Mouse (Mus musculus): ENCODE measurements at regions not wholly inside any gene's neighbourhood (a gene's known extent, or its start where the extent isn't known, plus 50 kb on each side); places are given as distances from the start of the nearest gene placed in this dataset.

DNA sequence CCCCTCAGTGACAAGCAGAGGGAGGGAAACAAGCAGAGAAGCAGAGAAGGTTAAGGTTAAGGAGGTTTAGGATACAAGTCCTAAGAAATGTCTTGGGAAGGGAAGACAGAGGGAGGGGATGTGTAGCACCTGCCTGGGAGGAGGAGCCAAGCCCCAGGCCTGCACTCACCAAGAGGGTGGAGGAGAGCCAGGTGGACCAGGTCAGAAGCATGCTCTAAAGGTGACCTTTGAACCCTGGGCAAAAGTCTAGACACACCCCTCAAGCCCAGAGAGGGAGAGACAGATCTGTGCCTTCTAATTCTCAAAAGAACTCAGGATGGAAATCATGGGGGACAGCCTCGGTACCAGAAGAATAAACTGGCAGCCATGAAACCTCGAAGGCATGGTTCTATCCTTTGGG, 54.4 kb upstream of the Calm2 start:
- Histone ChIP-seq H3K4me3 (no peak overlapping the region), H3K4me2 (no peak overlapping the region), H3K9me3 (no peaks in the 10 kb centered on the region), H3K9ac (no peak overlapping the region), H3K27me3 (0 out of 2 replicates have a peak, but pooled peaks cover 6% of the 10 kb centered on the region), H3K36me3 (no peaks in the 10 kb centered on the region), H3K27ac (0 out of 2 replicates have a peak overlapping the region, but pooled peaks have one; percentile 81), H3K4me1 (peaks cover 24% of the 10 kb centered on the region)
- no peak for ATAC-seq (ENCODE audit: insufficient number of reproducible peaks, low FRiP score, low TSS enrichment, low read depth)
- 24% methylated on average over 2 of the region's 2 CpGs for WGBS

DNA sequence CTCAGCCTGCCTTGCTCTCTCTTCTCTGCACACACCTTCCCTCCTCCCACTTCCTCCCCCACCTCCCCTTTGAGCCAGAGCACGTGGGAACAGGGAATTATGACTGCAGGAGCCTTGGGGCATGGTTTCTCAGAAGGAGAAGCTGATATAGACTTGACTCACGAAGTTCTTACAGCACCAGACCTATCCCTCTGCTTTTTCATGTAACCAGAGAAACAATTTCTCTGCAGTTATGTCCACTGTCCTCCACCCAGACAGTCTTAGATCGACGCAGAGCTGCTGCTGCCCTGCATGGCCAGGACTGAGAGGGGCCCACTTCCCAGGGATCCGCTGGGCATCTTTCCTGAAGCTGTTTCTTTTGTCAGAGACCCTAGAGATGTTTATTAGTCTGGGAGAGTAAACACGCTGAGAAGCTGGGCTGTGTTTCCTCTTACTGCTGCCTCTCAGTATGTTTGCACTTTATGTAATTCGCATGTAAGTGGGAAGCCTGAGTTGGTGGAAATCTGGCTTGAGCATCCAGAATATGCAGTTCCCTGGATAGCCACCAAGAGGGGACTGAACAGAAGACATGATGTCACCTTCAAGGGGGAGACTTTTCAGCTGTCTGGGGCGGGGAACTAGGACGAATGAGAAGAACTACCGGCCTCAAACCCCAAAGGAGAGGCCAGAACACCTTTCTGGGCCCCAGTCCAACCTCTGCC, 55.1 kb upstream of the Calm2 start:
- no peaks in the 10 kb centered on the region for H3K9me3 ChIP-seq
- ATAC-seq (ENCODE audit: insufficient number of reproducible peaks, low FRiP score, low TSS enrichment, low read depth): no peak
- no peak overlapping the region for H3K4me3 ChIP-seq
- H3K9ac ChIP-seq: no peak overlapping the region
- H3K27ac ChIP-seq: peak overlapping the region; percentile 81
- H3K36me3 ChIP-seq: no peaks in the 10 kb centered on the region
- peak overlapping the region; percentile 5; the same call in 1 of the 2 replicates for H3K4me2 ChIP-seq
- H3K4me1 ChIP-seq: peaks cover 24% of the 10 kb centered on the region
- WGBS: 14% methylated on average over 10 of the region's 10 CpGs
- H3K27me3 ChIP-seq: 0 out of 2 replicates have a peak, but pooled peaks cover 6% of the 10 kb centered on the region

DNA sequence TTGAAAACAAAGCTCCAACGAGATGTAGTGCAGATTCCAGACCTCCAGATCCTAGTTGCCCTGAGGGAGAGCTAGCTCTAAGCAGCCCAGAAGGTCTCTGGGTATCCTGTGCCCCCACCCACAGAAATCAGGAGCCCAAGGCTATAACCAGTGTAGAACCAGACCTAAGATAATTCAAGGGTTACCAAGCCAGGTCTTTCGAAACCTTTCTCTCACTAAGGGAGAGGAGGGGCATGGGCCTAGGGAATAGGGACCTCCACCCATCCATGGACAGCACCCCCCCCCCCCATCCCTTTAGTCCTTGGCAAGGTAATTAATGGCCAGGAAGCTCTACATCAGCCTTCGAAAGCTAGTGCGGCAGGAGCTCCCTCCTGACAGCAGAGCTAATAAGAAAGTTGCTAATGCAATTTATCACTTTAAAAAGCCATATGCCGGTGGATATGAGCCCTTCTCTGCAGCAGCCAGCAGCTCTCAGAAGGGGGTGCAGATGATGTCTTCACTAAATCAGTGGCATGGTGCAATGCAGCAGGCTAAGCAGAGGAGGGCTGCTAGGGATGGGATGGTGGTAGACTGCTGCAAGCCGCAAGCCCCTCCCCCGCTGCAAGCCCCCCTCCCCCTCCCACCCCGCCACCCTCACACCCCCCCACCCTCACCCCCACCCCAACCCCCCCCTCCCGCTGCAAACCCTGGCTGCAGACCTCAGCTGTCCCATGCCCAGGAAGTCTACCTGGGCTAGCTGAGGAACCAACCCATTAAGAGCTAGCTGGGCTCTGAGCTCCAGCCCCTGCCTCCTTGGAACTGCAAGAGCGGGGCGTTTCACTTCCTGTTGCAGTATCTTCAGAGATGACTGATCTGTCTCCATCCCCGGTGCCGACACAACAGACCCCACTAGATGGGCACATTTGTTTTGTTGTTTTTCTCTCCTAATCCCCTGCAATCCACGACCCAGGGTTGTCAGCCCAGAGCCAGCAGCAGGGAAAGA, 55.9 kb upstream of the Calm2 start:
- Histone ChIP-seq H3K4me1 (peaks cover 24% of the 10 kb centered on the region), H3K27me3 (0 out of 2 replicates have a peak, but pooled peaks cover 6% of the 10 kb centered on the region), H3K27ac (peak overlapping the region; percentile 81), H3K36me3 (no peaks in the 10 kb centered on the region), H3K9ac (no peak overlapping the region), H3K4me3 (no peak overlapping the region), H3K4me2 (peak overlapping the region; percentile 5; the same call in 1 of the 2 replicates), H3K9me3 (no peaks in the 10 kb centered on the region)
- no peak for ATAC-seq (ENCODE audit: insufficient number of reproducible peaks, low FRiP score, low TSS enrichment, low read depth)
- WGBS: 14% methylated on average over 12 of the region's 14 CpGs

DNA sequence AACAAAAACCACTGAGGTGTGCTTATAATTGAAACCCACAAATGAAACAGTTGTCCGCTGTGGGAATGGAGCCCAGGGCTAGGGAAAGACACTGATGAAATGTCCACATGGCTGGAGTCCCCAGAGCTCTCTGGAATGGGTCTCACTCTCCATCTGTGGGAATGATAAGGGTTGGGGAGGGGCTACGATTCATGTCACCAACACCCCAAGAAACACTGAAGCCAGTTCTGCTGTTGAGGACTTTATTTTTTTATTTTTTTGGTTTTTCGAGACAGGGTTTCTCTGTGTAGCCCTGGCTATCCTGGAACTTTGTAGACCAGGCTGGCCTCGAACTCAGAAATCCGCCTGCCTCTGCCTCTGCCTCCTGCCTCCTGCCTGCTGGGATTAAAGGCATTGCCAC, 56.8 kb upstream of the Calm2 start:
- no peak overlapping the region for H3K27ac ChIP-seq
- H3K27me3 ChIP-seq: 0 out of 2 replicates have a peak, but pooled peaks cover 6% of the 10 kb centered on the region
- no peaks in the 10 kb centered on the region for H3K36me3 ChIP-seq
- ATAC-seq (ENCODE audit: insufficient number of reproducible peaks, low FRiP score, low TSS enrichment, low read depth): no peak
- 82% methylated on average over 5 of the region's 5 CpGs for WGBS
- no peak overlapping the region for H3K4me3 ChIP-seq
- no peaks in the 10 kb centered on the region for H3K9me3 ChIP-seq
- no peak overlapping the region for H3K4me2 ChIP-seq
- peaks cover 24% of the 10 kb centered on the region for H3K4me1 ChIP-seq
- H3K9ac ChIP-seq: no peak overlapping the region

DNA sequence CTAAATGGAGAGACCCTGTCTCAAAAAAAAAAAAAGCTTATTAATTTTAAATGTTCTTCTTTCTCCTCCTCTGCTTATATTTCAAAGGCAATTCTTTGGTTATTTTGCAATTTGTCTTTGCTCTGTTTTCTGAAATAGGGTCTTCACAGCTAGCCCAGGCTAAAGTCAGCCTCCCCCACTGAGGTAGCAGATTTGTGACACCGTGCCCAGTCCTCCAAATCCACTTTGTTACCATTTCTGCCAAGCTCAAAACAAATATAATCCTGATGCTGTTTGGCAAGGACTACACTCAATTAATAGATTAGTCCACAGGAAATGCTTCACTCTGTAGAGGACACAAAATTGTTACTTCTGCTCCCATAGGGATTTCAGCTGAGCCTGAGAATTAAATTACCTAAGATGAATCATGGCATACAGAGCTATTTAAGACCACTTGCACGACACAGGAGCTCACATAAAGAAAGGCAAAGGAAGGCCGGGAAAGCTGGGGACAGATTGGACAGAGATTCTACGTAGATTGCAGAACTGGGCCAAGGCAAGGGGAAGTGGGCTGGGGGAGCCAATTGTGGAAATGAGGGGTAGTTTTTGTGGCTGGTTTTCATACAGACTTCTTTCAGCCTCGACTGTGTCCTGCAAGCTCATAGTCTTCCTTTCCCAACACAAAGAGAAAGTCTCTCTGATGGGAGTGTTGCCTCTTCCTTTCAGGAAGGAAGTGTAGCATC, 58.4 kb upstream of the Calm2 start:
- H3K4me3 ChIP-seq: no peak overlapping the region
- no peak for ATAC-seq (ENCODE audit: insufficient number of reproducible peaks, low FRiP score, low TSS enrichment, low read depth)
- H3K9me3 ChIP-seq: no peaks in the 10 kb centered on the region
- H3K27me3 ChIP-seq: 0 out of 2 replicates have a peak, but pooled peaks cover 3% of the 10 kb centered on the region
- no peak overlapping the region for H3K4me2 ChIP-seq
- peaks cover 24% of the 10 kb centered on the region for H3K4me1 ChIP-seq
- WGBS: 63% methylated on average over 5 of the region's 5 CpGs
- H3K27ac ChIP-seq: no peak overlapping the region
- no peak overlapping the region for H3K9ac ChIP-seq
- H3K36me3 ChIP-seq: no peaks in the 10 kb centered on the region

DNA sequence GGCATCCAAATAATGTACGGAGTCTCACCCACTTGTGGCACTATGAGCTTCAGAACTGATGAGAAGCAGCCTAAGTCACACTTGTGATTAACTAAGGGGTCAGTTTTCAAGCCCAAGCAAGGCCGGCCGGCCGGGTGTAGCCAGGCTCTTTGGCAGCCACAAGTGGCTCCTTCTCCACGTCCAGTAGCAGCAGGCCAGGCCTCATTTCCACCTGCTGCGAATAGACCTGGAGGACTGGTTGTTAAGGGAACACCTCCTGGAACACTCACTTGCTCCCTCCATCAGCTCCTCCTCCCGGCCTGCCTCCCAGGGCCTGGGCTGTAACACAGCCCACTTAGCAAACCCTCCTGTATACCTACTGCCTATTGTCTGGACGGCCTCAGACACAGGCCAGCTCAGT, 61.1 kb upstream of the Calm2 start:
- 51% methylated on average over 8 of the region's 8 CpGs for WGBS
- H3K4me2 ChIP-seq: no peak overlapping the region
- no peak overlapping the region for H3K9ac ChIP-seq
- H3K4me3 ChIP-seq: no peak overlapping the region
- H3K36me3 ChIP-seq: no peaks in the 10 kb centered on the region
- no peak overlapping the region for H3K27ac ChIP-seq
- ATAC-seq (ENCODE audit: insufficient number of reproducible peaks, low FRiP score, low TSS enrichment, low read depth): no peak
- no peaks in the 10 kb centered on the region for H3K27me3 ChIP-seq
- no peaks in the 10 kb centered on the region for H3K9me3 ChIP-seq
- peaks cover 6% of the 10 kb centered on the region; the same call in 1 of the 2 replicates for H3K4me1 ChIP-seq

DNA sequence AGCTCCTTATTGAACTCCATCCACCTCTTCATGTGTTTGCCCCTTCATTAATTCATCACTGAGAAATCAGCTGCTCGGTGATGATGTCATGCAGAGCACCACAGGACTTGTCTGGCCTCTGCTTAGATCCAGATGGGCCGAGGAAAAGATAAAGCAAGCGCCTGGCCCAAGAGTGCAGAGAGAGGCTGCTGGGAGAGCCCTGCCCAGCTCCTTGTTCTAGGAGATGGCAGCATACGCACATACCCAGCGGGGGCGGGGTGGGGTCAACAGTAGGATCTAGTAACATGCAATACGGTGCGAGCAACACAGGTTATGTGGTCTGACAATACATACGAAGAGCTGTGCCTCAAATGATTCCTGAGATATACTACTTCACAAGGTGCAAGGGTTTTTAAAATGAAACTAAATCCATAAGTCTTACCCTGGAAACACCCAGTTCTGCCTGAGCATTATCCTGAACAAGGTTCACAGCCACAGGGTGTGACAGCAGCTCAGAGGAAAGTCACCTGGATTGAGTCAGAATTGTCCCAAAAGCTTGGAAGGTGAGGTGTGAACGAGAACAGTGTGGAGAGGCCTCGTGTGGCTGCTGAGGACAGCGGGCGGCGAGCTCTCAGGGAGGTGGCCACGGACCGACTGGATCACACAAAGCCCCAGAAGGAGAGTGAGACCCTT, 62.0 kb upstream of the Calm2 start:
- no peak for ATAC-seq (ENCODE audit: insufficient number of reproducible peaks, low FRiP score, low TSS enrichment, low read depth)
- H3K36me3 ChIP-seq: no peaks in the 10 kb centered on the region
- H3K9ac ChIP-seq: no peak overlapping the region
- no peak overlapping the region for H3K4me2 ChIP-seq
- H3K4me1 ChIP-seq: no peaks in the 10 kb centered on the region
- no peak overlapping the region for H3K4me3 ChIP-seq
- H3K9me3 ChIP-seq: no peaks in the 10 kb centered on the region
- H3K27ac ChIP-seq: no peak overlapping the region
- no peaks in the 10 kb centered on the region for H3K27me3 ChIP-seq
- 71% methylated on average over 16 of the region's 16 CpGs for WGBS

DNA sequence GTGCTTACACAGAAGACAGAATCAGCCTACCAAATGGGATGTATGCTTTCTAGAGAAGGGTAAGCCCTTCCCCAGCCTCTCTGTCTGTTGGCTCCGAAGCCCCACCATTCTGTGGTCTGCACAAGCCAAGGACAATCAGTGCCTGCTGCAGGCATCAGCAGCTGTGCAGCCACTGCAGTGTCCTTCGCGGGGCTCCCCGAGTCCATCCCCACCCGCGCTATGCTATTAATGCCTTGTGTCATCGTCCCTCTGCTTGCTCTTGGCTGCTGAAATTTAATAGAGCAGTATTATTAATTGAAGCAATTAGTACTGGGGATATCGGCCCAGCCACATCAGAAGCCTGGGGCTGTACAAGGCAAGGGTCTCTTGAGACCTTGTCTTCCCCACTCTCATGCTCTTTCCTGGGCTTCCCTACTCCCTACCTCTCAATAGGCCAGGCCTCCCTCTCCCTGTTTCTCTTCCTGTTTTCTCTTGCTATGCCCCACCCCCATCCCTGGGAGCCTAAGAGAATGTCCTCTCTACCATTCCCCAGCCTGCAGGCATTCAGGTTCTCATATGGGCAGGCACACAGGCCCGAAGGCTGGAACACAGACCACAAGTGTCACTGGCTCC, 65.4 kb upstream of the Calm2 start:
- no peaks in the 10 kb centered on the region for H3K27me3 ChIP-seq
- 60% methylated on average over 9 of the region's 9 CpGs for WGBS

DNA sequence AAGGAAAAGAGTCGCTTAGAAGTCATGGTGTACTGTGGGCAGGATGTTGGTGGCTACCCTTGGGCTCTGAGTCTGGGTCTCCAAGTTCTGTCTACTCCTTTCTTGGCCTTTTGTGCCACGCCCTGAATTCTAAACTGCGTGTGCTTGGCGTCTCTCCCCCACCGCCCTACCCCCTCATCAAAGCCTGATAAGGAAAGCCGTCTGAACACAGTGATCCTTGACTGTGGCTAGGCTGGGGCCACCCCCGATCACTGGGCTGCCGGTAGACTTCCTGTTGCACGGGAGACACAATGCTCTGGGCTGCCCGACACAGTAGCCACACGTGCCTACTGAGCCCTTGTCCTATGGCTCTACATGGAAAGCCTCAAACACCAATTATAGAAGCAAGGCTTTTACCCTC, 67.1 kb upstream of the Calm2 start:
- Histone ChIP-seq H3K27ac (no peak overlapping the region), H3K4me2 (no peak overlapping the region), H3K9ac (no peak overlapping the region), H3K4me3 (no peak overlapping the region), H3K9me3 (no peaks in the 10 kb centered on the region), H3K4me1 (no peaks in the 10 kb centered on the region), H3K36me3 (no peaks in the 10 kb centered on the region), H3K27me3 (no peaks in the 10 kb centered on the region)
- 44% methylated on average over 11 of the region's 11 CpGs for WGBS
- ATAC-seq (ENCODE audit: insufficient number of reproducible peaks, low FRiP score, low TSS enrichment, low read depth): no peak

More for the DNA sequence above, 65.4 kb upstream of the Calm2 start:
- ATAC-seq (ENCODE audit: insufficient number of reproducible peaks, low FRiP score, low TSS enrichment, low read depth): no peak
- Histone ChIP-seq H3K9me3 (no peaks in the 10 kb centered on the region), H3K9ac (no peak overlapping the region), H3K27ac (no peak overlapping the region), H3K4me3 (no peak overlapping the region), H3K4me1 (no peaks in the 10 kb centered on the region), H3K4me2 (no peak overlapping the region), H3K36me3 (no peaks in the 10 kb centered on the region)

DNA sequence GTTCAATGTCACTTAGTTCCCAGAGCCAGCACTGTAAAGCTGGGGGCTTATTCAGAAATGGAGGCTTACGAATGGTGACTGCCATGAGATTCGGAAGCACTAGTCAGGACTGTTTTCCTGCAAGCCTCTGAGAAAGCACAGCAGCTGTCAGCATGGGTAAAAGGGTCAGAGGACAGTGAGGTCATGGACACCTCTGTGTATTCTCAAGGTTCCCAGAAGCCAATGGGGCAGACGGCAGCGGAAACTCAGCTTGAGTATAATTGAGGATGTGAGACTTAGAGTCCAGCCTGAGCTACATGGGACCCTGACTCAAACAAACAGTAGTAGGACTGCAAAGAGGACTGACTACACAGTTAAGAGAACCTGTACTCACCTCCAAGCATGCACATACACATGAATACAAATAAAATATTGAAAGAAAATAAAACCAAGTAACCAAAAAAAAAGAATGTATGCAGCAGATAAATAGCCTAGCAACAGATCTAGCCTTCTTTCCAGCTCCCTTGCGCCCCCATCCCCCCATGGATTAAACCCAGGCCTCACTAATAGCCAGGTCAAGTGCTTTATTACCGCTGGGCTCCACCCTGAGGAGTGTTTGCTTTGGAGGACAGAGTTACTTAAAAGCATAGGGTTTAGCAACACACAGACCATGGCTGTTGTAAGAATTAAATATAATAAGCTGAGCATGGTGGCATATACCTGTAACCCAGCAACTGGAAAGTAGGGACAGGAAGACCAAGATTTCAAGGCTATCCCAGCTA, 67.8 kb upstream of the Calm2 start:
- Histone ChIP-seq H3K9ac (no peak overlapping the region), H3K4me2 (no peak overlapping the region), H3K27me3 (no peaks in the 10 kb centered on the region), H3K4me3 (no peak overlapping the region), H3K9me3 (no peaks in the 10 kb centered on the region), H3K4me1 (no peaks in the 10 kb centered on the region), H3K27ac (no peak overlapping the region), H3K36me3 (no peaks in the 10 kb centered on the region)
- 47% methylated on average over 6 of the region's 6 CpGs for WGBS
- ATAC-seq (ENCODE audit: insufficient number of reproducible peaks, low FRiP score, low TSS enrichment, low read depth): no peak
